Mouse (Mus musculus) right cerebral cortex, postnatal 10 days (tissue): ENCODE results near the gene Foxn1.

ENCODE experiments used
- DNase-seq, 2 experiments: peaks; one replicate each; pipeline ENCODE4 v3.0.0; 2021; ENCODE audit warnings: low spot score in 2 of 2

Foxn1 gene

GRCm38 (mm10) chr11:78358330-78359007 is 27.9 kb downstream of the Foxn1 start:
- DNase-seq = no peak

- DNase-seq = peak in 1 of 2 experiments; percentile 75
Observed at GRCm38 (mm10) chr11:78355471-78356238, 30.7 kb downstream of the Foxn1 start.

- DNase-seq = no peak
Observed at GRCm38 (mm10) chr11:78354905-78355304, 31.5 kb downstream of the Foxn1 start.

- no peak for DNase-seq
Observed at GRCm38 (mm10) chr11:78353081-78353480, 33.3 kb downstream of the Foxn1 start.

- no peak for DNase-seq
Observed at GRCm38 (mm10) chr11:78349441-78350358, 36.7 kb downstream of the Foxn1 start.

GRCm38 (mm10) chr11:78348474-78348873 is 37.9 kb downstream of the Foxn1 start:
- DNase-seq = no peak

GRCm38 (mm10) chr11:78347908-78348307 is 38.5 kb downstream of the Foxn1 start:
- no peak for DNase-seq

- DNase-seq = peak in 1 of 2 experiments; percentile 74
Observed at GRCm38 (mm10) chr11:78347070-78347754, 39.1 kb downstream of the Foxn1 start.

GRCm38 (mm10) chr11:78346326-78347069 is 39.9 kb downstream of the Foxn1 start:
- no peak for DNase-seq

GRCm38 (mm10) chr11:78345801-78346200 is 40.6 kb downstream of the Foxn1 start:
- DNase-seq = no peak

- no peak for DNase-seq
Observed at GRCm38 (mm10) chr11:78344890-78345715, 41.3 kb downstream of the Foxn1 start.

- DNase-seq = no peak
Observed at GRCm38 (mm10) chr11:78344328-78344889, 41.9 kb downstream of the Foxn1 start.

- peak; percentile 82 to 83 for DNase-seq
Observed at GRCm38 (mm10) chr11:78343381-78344327, 42.7 kb downstream of the Foxn1 start, which contains the start of gene Unc119. Unc119 (plus strand) TSS chr11:78343482.

- no peak for DNase-seq
Observed at GRCm38 (mm10) chr11:78341702-78342101, 44.7 kb downstream of the Foxn1 start.

GRCm38 (mm10) chr11:78337040-78337439 is 49.3 kb downstream of the Foxn1 start:
- DNase-seq = no peak

- DNase-seq = no peak
Observed at GRCm38 (mm10) chr11:78333992-78334391, 52.4 kb downstream of the Foxn1 start.

- no peak for DNase-seq
Observed at GRCm38 (mm10) chr11:78332676-78333075, 53.7 kb downstream of the Foxn1 start.

GRCm38 (mm10) chr11:78328512-78329056 is 57.8 kb downstream of the Foxn1 start:
- DNase-seq = no peak
